Mouse (Mus musculus): Measurements from ENCODE around the gene Bbs9.

DNA sequence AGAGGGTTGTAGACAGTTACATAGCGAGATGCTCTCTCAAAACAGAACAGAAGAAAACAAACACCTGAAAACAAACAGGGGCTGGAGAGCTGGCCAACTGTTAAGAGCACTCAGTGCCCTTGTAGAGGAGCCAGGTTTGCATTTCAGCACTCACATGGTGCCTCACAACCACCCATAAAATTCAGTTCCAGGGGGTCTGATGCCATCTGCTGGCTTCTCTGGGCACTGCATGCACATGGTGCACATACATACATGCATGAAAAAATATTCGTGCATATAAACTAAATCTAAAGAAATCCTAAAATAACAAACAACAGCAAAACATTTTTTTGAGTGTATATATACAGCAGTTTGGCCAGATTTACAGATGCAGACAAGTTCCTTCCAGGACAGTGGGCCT lies 228.0 kb downstream of the Bbs9 start:
- TF ChIP-seq CTCF (IDR thresholded peaks at IDR 0.05; ENCODE audit: low read depth, low read length) (peak; percentile 15), POLR2A (IDR thresholded peaks at IDR 0.05; ENCODE audit: insufficient read depth, low read length) (no peak), EP300 (IDR thresholded peaks at IDR 0.05; ENCODE audit: insufficient read depth, low read depth, low read length) (no peak)

Measured in ES-Bruce4 (cell line).